Mouse (Mus musculus) hindbrain, embryonic 16.5 days (tissue): ENCODE measurements around the gene Hyou1. TPM values are rescaled to one million over a fixed set of nuclear protein-coding genes. Genes with fewer than 3 reads are reported as not detected.

Experiments used
- ATAC-seq: fragments of 200-750 bp; cut with Nextera tagmentation; 2 replicates; pipeline ENCODE4 v1.8.0; 2017; ENCODE audit warnings: moderate TSS enrichment, moderate library complexity
- H3K27ac ChIP-seq: fragments of 300-500 bp; sonication (generic); 2 replicates; pipeline ENCODE4 v1.5.1; 2014; ENCODE audit warnings: low read depth, mild to moderate bottlenecking, control low read depth, low read length, moderate library complexity
- H3K27me3 ChIP-seq: fragments of 300-500 bp; sonication (generic); replicated peaks from 2 replicates; pipeline ENCODE4 v1.6.1; 2014; ENCODE audit warnings: low read length; ENCODE audit not compliant: control insufficient read depth, insufficient read depth
- H3K36me3 ChIP-seq: fragments of 300-500 bp; sonication (generic); 2 replicates; pipeline ENCODE4 v1.6.1; 2014; ENCODE audit warnings: mild to moderate bottlenecking, low read length, moderate library complexity, mixed read lengths; ENCODE audit not compliant: control insufficient read depth, insufficient read depth
- H3K4me1 ChIP-seq: fragments of 300-500 bp; sonication (generic); 2 replicates; pipeline ENCODE4 v1.6.1; 2014; ENCODE audit warnings: low read depth, low read length; ENCODE audit not compliant: control insufficient read depth, insufficient read depth
- H3K4me2 ChIP-seq: fragments of 300-500 bp; sonication (generic); 2 replicates; pipeline ENCODE4 v1.6.1; 2014; ENCODE audit warnings: mild to moderate bottlenecking, low read length, control low read depth, moderate library complexity
- H3K4me3 ChIP-seq: fragments of 300-500 bp; sonication (generic); 2 replicates; pipeline ENCODE4 v1.5.1; 2014; ENCODE audit warnings: mild to moderate bottlenecking, low read length, control low read depth, moderate library complexity
- H3K9ac ChIP-seq: fragments of 300-500 bp; sonication (generic); 2 replicates; pipeline ENCODE4 v1.6.1; 2014; ENCODE audit warnings: low read depth, mild to moderate bottlenecking, control low read depth, low read length, moderate library complexity
- H3K9me3 ChIP-seq: fragments of 300-500 bp; sonication (generic); 2 replicates; pipeline ENCODE4 v1.6.1; 2014; ENCODE audit warnings: mild to moderate bottlenecking, low read length, moderate library complexity; ENCODE audit not compliant: control insufficient read depth
- WGBS: fragments of 180-500 bp; shearing (Covaris S2); extraction: QIAGEN DNeasy Blood & Tissue Kit; methylation state at CpG from one replicate; pipeline ENCODE4 v1.1.7; 2014; 5-methylcytosine and 5-hydroxymethylcytosine counted together
- polyA plus RNA-seq: library from polyadenylated mRNA; unstranded; fragments of >200 nt; fragmentation: Nextera tagmentation; extraction: Ambion mirVana; gene quantifications from 2 replicates; pipeline ENCODE4 v1.2.1, GENCODE M21; 2015

Gene Hyou1
- polyA plus RNA-seq, 1 experiment from 2014 or later = 25.3 TPM

GRCm38 (mm10) chr9:44337436-44338169, 41.7 kb upstream of the Hyou1 start:
- H3K4me3 ChIP-seq = no peak overlapping the region
- H3K27me3 ChIP-seq = no peaks in the 10 kb centered on the region
- peaks cover 21% of the 10 kb centered on the region for H3K4me1 ChIP-seq
- H3K36me3 ChIP-seq = peaks cover 11% of the 10 kb centered on the region
- 67% methylated on average over 9 of the region's 9 CpGs for WGBS
- no peak overlapping the region for H3K27ac ChIP-seq
- no peak overlapping the region for H3K9ac ChIP-seq
- H3K4me2 ChIP-seq = peak overlapping the region; percentile 89; the same call in 1 of the 2 replicates
- H3K9me3 ChIP-seq = no peaks in the 10 kb centered on the region
- ATAC-seq = no peak

- H3K9ac ChIP-seq = no peak overlapping the region
- 87% methylated on average over 5 of the region's 5 CpGs for WGBS
- no peaks in the 10 kb centered on the region for H3K9me3 ChIP-seq
- peaks cover 1% of the 10 kb centered on the region; the same call in 1 of the 2 replicates for H3K36me3 ChIP-seq
- H3K27me3 ChIP-seq = no peaks in the 10 kb centered on the region
- no peak for ATAC-seq
- H3K27ac ChIP-seq = no peak overlapping the region
- no peak overlapping the region for H3K4me2 ChIP-seq
- H3K4me3 ChIP-seq = no peak overlapping the region
- peaks cover 26% of the 10 kb centered on the region for H3K4me1 ChIP-seq
These were observed 40.7 kb upstream of the Hyou1 start for GRCm38 (mm10) chr9:44338574-44338973.

- Histone ChIP-seq H3K9ac (no peak overlapping the region), H3K36me3 (peaks cover 1% of the 10 kb centered on the region; the same call in 1 of the 2 replicates), H3K4me3 (no peak overlapping the region), H3K27ac (no peak overlapping the region), H3K4me2 (no peak overlapping the region), H3K9me3 (no peaks in the 10 kb centered on the region), H3K4me1 (peaks cover 20% of the 10 kb centered on the region), H3K27me3 (no peaks in the 10 kb centered on the region)
- ATAC-seq = no peak
- WGBS = 88% methylated on average over 5 of the region's 5 CpGs
These were observed 37.8 kb upstream of the Hyou1 start for GRCm38 (mm10) chr9:44341487-44341886.

- H3K9me3 ChIP-seq = no peaks in the 10 kb centered on the region
- 87% methylated on average over 3 of the region's 3 CpGs for WGBS
- no peak overlapping the region for H3K27ac ChIP-seq
- peaks cover 3% of the 10 kb centered on the region; the same call in 1 of the 2 replicates for H3K36me3 ChIP-seq
- no peak overlapping the region for H3K4me2 ChIP-seq
- ATAC-seq = no peak
- H3K4me3 ChIP-seq = no peak overlapping the region
- H3K9ac ChIP-seq = no peak overlapping the region
- no peaks in the 10 kb centered on the region for H3K27me3 ChIP-seq
- H3K4me1 ChIP-seq = peaks cover 13% of the 10 kb centered on the region
These were observed 37.1 kb upstream of the Hyou1 start for GRCm38 (mm10) chr9:44342173-44342572.

- H3K27me3 ChIP-seq = no peaks in the 10 kb centered on the region
- WGBS = 100% methylated on average over 1 of the region's 1 CpGs
- no peak overlapping the region for H3K4me3 ChIP-seq
- ATAC-seq = no peak
- no peak overlapping the region for H3K27ac ChIP-seq
- H3K4me2 ChIP-seq = no peak overlapping the region; the same call in 1 of the 2 replicates
- H3K4me1 ChIP-seq = peaks cover 8% of the 10 kb centered on the region
- H3K9me3 ChIP-seq = no peaks in the 10 kb centered on the region
- no peak overlapping the region for H3K9ac ChIP-seq
- H3K36me3 ChIP-seq = peaks cover 7% of the 10 kb centered on the region
These were observed 36.7 kb upstream of the Hyou1 start for GRCm38 (mm10) chr9:44342605-44343004.

- Histone ChIP-seq H3K4me1 (peaks cover 5% of the 10 kb centered on the region), H3K9ac (peak overlapping the region; percentile 80), H3K36me3 (peaks cover 12% of the 10 kb centered on the region), H3K27me3 (no peaks in the 10 kb centered on the region), H3K27ac (peak overlapping the region; percentile 99), H3K9me3 (no peaks in the 10 kb centered on the region), H3K4me2 (peak overlapping the region; percentile 55), H3K4me3 (peak overlapping the region; percentile 77)
- ATAC-seq = peak; percentile 4
- WGBS = 16% methylated on average over 6 of the region's 6 CpGs
These were observed 36.0 kb upstream of the Hyou1 start for GRCm38 (mm10) chr9:44343290-44343689.

- under 1% methylated on average over 39 of the region's 39 CpGs for WGBS
- H3K9ac ChIP-seq = peak within 1 kb of the TSS; percentile 80
- ATAC-seq = peak; percentile 97
- H3K4me3 ChIP-seq = peak within 1 kb of the TSS; percentile 77
- H3K27me3 ChIP-seq = no peaks in the 10 kb centered on the region
- peak within 1 kb of the TSS; percentile 55 for H3K4me2 ChIP-seq
- H3K4me1 ChIP-seq = peaks cover 5% of the 10 kb centered on the region
- peaks cover 18% of the 10 kb centered on the region for H3K36me3 ChIP-seq
- peak within 1 kb of the TSS; percentile 99 for H3K27ac ChIP-seq
- no peaks in the 10 kb centered on the region for H3K9me3 ChIP-seq
These were observed 35.4 kb upstream of the Hyou1 start, which contains the start of gene Hmbs for GRCm38 (mm10) chr9:44343781-44344421. TSS of gene Hmbs (minus strand) at chr9:44344228.

- Histone ChIP-seq H3K4me3 (no peak overlapping the region), H3K27me3 (no peaks in the 10 kb centered on the region), H3K4me2 (no peak overlapping the region), H3K27ac (no peak overlapping the region), H3K4me1 (peaks cover 5% of the 10 kb centered on the region), H3K36me3 (peaks cover 28% of the 10 kb centered on the region), H3K9ac (no peak overlapping the region), H3K9me3 (no peaks in the 10 kb centered on the region)
- WGBS = 84% methylated on average over 6 of the region's 6 CpGs
- ATAC-seq = no peak
These were observed 33.5 kb upstream of the Hyou1 start for GRCm38 (mm10) chr9:44345570-44346433.
